Mouse (Mus musculus) MEL (cell line): ENCODE data around the gene Ms4a18. TPM values are rescaled to one million over a fixed set of nuclear protein-coding genes. Genes with fewer than 3 reads are reported as not detected.

ENCODE experiments used
- DNase-seq: peaks from one replicate; pipeline ENCODE4 v3.0.0; 2011; ENCODE audit warnings: low read depth, low spot score
- H3K27ac ChIP-seq: 2 replicates; pipeline ENCODE4 v1.5.1; 2012; ENCODE audit warnings: low read depth, mild to moderate bottlenecking, control low read depth, low read length, moderate library complexity; ENCODE audit not compliant: control insufficient read depth
- H3K27me3 ChIP-seq, 2 experiments: fragments of 150-350 bp in 1 of 2; sonication (generic) in 1 of 2; 2 replicates each; pipeline ENCODE4 v1.6.1; 2012; ENCODE audit warnings: low read length in 2 of 2, mild to moderate bottlenecking in 2 of 2, improper control_type of control experiment in 1 of 2, moderate library complexity in 1 of 2; ENCODE audit not compliant: insufficient read depth in 2 of 2, control insufficient read depth in 1 of 2
- H3K36me3 ChIP-seq, 2 experiments: 2 replicates each; pipeline ENCODE4 v1.6.1; 2012 to 2014; ENCODE audit warnings: low read length in 2 of 2, improper control_type of control experiment in 1 of 2, inconsistent platforms in 1 of 2, mild to moderate bottlenecking in 1 of 2; ENCODE audit not compliant: insufficient read depth in 2 of 2, control insufficient read depth in 1 of 2
- H3K4me1 ChIP-seq, 2 experiments: fragments of 150-350 bp in 1 of 2; sonication (generic) in 1 of 2; 2 replicates each; pipeline ENCODE4 v1.6.1; 2012; ENCODE audit warnings: low read length in 2 of 2, improper control_type of control experiment in 1 of 2, mild to moderate bottlenecking in 1 of 2; ENCODE audit not compliant: insufficient read depth in 2 of 2, control insufficient read depth in 1 of 2
- H3K4me3 ChIP-seq, 2 experiments: fragments of 150-350 bp in 1 of 2; sonication (generic) in 1 of 2; 2 replicates each; pipeline ENCODE4 v1.5.1; 2012; ENCODE audit warnings: low read depth in 2 of 2, low read length in 2 of 2, mild to moderate bottlenecking in 2 of 2, moderate library complexity in 2 of 2, control low read depth in 1 of 2, improper control_type of control experiment in 1 of 2; ENCODE audit not compliant: control insufficient read depth in 1 of 2, insufficient read depth in 1 of 2
- H3K79me2 ChIP-seq: 2 replicates; pipeline ENCODE4 v1.6.1; 2012; ENCODE audit warnings: mild to moderate bottlenecking, low read length, moderate library complexity; ENCODE audit not compliant: control insufficient read depth, poor library complexity, insufficient read depth
- H3K9ac ChIP-seq: 2 replicates; pipeline ENCODE4 v1.6.1; 2012; ENCODE audit warnings: low read depth, mild to moderate bottlenecking, control low read depth, low read length, moderate library complexity; ENCODE audit not compliant: control insufficient read depth, poor library complexity, severe bottlenecking
- H3K9me3 ChIP-seq: fragments of 150-350 bp; sonication (generic); replicated peaks from 2 replicates; pipeline ENCODE4 v1.6.1; 2012; ENCODE audit warnings: mild to moderate bottlenecking, low read length, improper control_type of control experiment, moderate library complexity; ENCODE audit not compliant: insufficient read depth
- CHD2 ChIP-seq: IDR thresholded peaks from 2 replicates; pipeline ENCODE4 v1.6.1; 2011; ENCODE audit warnings: low read length, improper control_type of control experiment
- CTCF ChIP-seq, 3 experiments: IDR thresholded peaks in 2 of 3; conservative IDR thresholded peaks in 1 of 3; 2 replicates each; pipeline ENCODE4 v1.5.1; 2011 to 2012; ENCODE audit warnings: low read length in 3 of 3, low read depth in 2 of 3, mild to moderate bottlenecking in 2 of 3, improper control_type of control experiment in 1 of 3, inconsistent platforms in 1 of 3, mixed read lengths in 1 of 3, moderate library complexity in 1 of 3; ENCODE audit not compliant: control insufficient read depth in 1 of 3, insufficient read depth in 1 of 3, poor library complexity in 1 of 3, severe bottlenecking in 1 of 3
- MXI1 ChIP-seq: IDR thresholded peaks from 2 replicates; pipeline ENCODE4 v1.6.1; 2011; ENCODE audit warnings: mild to moderate bottlenecking, low read depth, low read length, improper control_type of control experiment
- POLR2AphosphoS5 ChIP-seq: IDR thresholded peaks from 2 replicates; pipeline ENCODE4 v1.6.1; 2012; ENCODE audit warnings: low read depth, borderline replicate concordance, mild to moderate bottlenecking, inconsistent platforms, low read length, moderate library complexity, mixed read lengths
- RAD21 ChIP-seq: IDR thresholded peaks from 2 replicates; pipeline ENCODE4 v1.6.1; 2011; ENCODE audit warnings: mild to moderate bottlenecking, low read depth, low read length, improper control_type of control experiment
- SMC3 ChIP-seq: IDR thresholded peaks from 2 replicates; pipeline ENCODE4 v1.6.1; 2011; ENCODE audit warnings: low read depth, low read length, improper control_type of control experiment
- USF1 ChIP-seq: IDR thresholded peaks from 2 replicates; pipeline ENCODE4 v1.6.1; 2014; ENCODE audit warnings: low read depth, mild to moderate bottlenecking, inconsistent platforms, low read length, improper control_type of control experiment, moderate library complexity
- USF2 ChIP-seq, 2 experiments: IDR thresholded peaks; 2 replicates each; pipeline ENCODE4 v1.6.1; 2011 to 2012; ENCODE audit warnings: improper control_type of control experiment in 2 of 2, low read length in 2 of 2, borderline replicate concordance in 1 of 2, inconsistent platforms in 1 of 2, low read depth in 1 of 2, mild to moderate bottlenecking in 1 of 2; ENCODE audit not compliant: insufficient read depth in 1 of 2
- ZC3H11A ChIP-seq: IDR thresholded peaks from 2 replicates; pipeline ENCODE4 v1.6.1; 2012; ENCODE audit warnings: low read depth, mild to moderate bottlenecking, inconsistent platforms, low read length, improper control_type of control experiment
- ZNF384 ChIP-seq: IDR thresholded peaks from 2 replicates; pipeline ENCODE4 v1.6.1; 2012; ENCODE audit warnings: low read depth, mild to moderate bottlenecking, inconsistent platforms, low read length, improper control_type of control experiment
- polyA plus RNA-seq, 2 experiments: library from polyadenylated mRNA; stranded (reverse) in 1 of 2; unstranded in 1 of 2; fragments of >175 nt in 1 of 2; fragments of >200 nt in 1 of 2; gene quantifications; 2 replicates each; pipeline versions ENCODE4 v1.2.1 to v1.2.4; 2012; ENCODE audit warnings: low replicate concordance in 2 of 2, low read depth in 1 of 2; ENCODE audit not compliant: insufficient read length in 2 of 2, insufficient read depth in 1 of 2, missing spikeins in 1 of 2
- total RNA-seq: library from RNA; depleted of rRNA; stranded (reverse); fragments of 300-350 nt; gene quantifications from 2 replicates; pipeline ENCODE4 v1.2.3, GENCODE M21; 2012

The Ms4a18 gene
- total and polyA plus RNA-seq, 3 experiments, result not detected

DNA sequence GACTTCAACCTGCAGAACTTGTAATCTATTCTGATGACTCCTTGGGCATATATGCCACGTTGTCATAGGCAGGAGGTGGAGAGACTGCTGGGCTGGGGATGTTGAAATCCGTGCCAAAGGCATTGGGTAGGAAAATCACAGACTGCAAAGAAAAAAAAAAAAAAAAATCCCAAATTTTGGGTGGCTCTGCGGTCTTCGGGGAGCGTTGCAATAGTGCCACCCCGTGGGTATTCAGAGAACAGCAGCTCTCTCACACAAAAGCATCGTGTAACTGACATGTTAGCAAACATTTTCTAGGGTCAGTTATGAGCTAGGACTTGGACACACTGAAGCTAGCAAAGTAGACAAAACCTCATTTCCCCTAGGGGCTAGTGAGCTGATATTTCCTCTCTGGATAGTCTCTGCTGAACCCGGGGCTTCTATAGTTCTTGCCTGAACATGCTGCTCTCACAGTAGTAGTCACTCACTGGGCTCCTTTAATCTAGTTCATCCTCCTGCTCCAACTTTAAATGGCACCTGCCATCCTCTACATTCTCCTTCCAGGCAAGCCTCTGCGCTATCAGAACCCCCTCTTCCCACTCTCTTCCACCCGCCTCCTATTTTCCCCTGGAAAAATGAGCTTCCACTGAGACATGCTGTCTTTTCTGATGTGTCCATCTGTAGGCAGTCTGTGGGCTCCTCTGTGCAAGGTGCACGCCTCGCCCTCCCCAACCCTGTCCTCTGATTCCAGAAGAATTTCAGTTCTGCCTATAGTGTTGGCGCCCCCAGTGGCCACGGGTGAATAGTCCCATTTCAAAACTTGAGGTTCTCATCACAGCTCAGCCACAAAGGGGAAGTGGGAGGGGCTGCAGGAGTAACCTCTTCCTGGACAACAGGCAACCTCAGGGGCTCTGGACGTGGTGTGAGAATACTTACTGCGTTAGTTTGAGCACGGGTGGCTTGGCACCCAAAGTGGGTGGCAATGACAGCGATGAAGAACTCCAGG lies 38.4 kb downstream of the Ms4a18 start (continued):
- peak; percentile 25; the same call in 1 of the 2 replicates for TF ChIP-seq MXI1
- TF ChIP-seq, all 39 proteins: peak for 11

DNA sequence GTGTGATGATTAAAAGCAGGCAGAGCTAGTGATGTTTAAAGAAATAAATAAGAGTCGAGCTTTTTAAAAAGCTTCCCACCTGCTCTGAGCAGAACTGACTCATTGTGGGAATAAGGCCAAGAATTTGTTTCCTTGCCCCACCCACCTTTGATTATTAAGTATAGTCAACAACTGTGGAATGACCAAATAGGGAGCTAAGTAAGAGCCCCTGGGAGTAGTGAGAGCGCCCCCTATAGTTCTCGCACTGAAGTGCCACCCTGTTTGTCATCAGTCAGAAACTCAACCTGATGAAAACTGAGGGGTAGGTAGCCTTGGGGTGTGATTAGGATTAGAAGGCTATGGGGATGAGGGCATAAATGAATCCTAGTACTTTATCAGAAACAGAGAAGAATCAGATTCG lies 41.5 kb downstream of the Ms4a18 start:
- no peaks in the 10 kb centered on the region for H3K9me3 ChIP-seq
- H3K79me2 ChIP-seq, result no peaks in the 10 kb centered on the region
- peak; percentile 61 for DNase-seq
- H3K4me1 ChIP-seq, result peaks cover 0 to 5% of the 10 kb centered on the region in 2 experiments; a peak in 2 of 4 replicates
- no peak overlapping the region for H3K9ac ChIP-seq
- H3K36me3 ChIP-seq, result no peaks in the 10 kb centered on the region
- H3K27ac ChIP-seq, result no peak overlapping the region
- H3K27me3 ChIP-seq, result no peaks in the 10 kb centered on the region; a peak in 1 of 4 replicates
- peak; percentile 22; the same call in 1 of the 2 replicates for TF ChIP-seq SMC3
- TF ChIP-seq CHD2, result no peak
- peak; percentile 17 for TF ChIP-seq RAD21
- peak; percentile 70 to 81 (median 72) for TF ChIP-seq CTCF (IDR thresholded peaks at IDR 0.05 in 2 of 3, conservative IDR thresholded peaks at IDR 0.05 in 1 of 3; ENCODE audit: control insufficient read depth in 1 of 3, insufficient read depth in 1 of 3, low read depth in 2 of 3, low read length in 3 of 3, poor library complexity in 1 of 3, severe bottlenecking in 1 of 3)
- no peak overlapping the region for H3K4me3 ChIP-seq

DNA sequence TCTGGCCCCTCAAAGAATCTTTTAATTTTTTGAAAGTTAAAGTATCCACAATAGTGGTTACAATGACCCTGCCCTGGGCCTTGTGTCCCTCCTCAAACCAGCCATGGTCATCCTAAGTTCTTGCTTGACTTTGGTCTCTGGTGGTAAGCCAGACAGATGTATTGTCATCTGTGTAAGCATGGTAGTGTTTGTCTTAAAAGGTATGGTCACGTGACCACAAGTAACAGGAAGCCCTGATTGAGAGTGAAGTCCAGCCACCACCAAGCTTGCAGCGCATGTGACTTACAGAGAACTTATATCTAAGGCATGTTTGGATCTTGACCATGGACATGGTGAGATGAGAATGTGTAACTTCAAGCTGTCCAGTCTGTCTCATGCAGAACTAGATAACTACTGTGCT lies 42.6 kb downstream of the Ms4a18 start:
- H3K36me3 ChIP-seq, result peaks cover 0 to 3% of the 10 kb centered on the region in 2 experiments; a peak in 2 of 4 replicates
- no peaks in the 10 kb centered on the region for H3K79me2 ChIP-seq
- peaks cover 0 to 8% of the 10 kb centered on the region in 2 experiments; a peak in 2 of 4 replicates for H3K4me1 ChIP-seq
- no peak overlapping the region for H3K9ac ChIP-seq
- no peaks in the 10 kb centered on the region for H3K9me3 ChIP-seq
- H3K4me3 ChIP-seq, result no peak overlapping the region
- H3K27ac ChIP-seq, result no peak overlapping the region
- no peak for TF ChIP-seq ZC3H11A
- TF ChIP-seq USF2 (IDR thresholded peaks at IDR 0.05; ENCODE audit: borderline replicate concordance in 1 of 2, insufficient read depth in 1 of 2, low read depth in 1 of 2, low read length in 2 of 2), result 0 out of 4 replicates have a peak, but pooled peaks of 1 of the 2 experiments have one; percentile 26
- peak; percentile 78 for TF ChIP-seq USF1
- TF ChIP-seq ZNF384, result no peak
- no peaks in the 10 kb centered on the region; a peak in 1 of 4 replicates for H3K27me3 ChIP-seq
- no peak for DNase-seq

DNA sequence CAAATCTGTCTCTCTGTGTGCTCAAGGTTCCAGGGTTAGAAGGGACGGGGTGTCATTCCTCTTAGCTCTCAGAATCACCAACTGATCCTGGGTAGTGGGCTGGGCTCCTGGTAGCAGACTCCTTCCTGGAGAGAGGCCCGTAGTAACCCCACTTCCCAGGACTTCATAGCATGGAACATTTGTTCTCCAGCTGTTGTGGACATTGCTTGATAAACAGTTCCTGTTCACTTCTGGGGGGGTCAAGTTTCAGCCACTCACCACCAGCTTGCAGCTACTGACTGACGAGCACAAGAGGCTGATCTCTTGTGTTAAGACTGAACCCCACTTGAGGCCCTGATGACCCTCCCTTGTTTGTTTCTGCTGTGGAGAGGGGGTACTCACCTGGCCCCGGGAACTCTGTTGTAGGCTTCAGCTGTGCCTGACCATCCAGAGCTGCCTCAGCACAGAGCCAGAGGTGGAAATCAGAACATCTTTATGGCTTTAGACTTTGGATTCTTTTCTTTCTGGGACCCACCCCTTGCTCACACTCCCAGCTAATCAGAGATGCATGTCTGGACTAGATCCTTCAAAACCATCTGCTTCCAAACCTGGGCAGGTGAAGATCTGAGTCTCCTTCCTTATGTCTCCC lies 43.5 kb downstream of the Ms4a18 start, which contains the start of gene Ms4a10:
Ms4a10 (minus strand) TSS at position 433 of the 628 bp plus-strand sequence.
- Histone ChIP-seq H3K27me3 (no peaks in the 10 kb centered on the region; a peak in 1 of 4 replicates), H3K36me3 (peaks cover 0 to 5% of the 10 kb centered on the region in 2 experiments; a peak in 2 of 4 replicates), H3K79me2 (no peaks in the 10 kb centered on the region), H3K9me3 (no peaks in the 10 kb centered on the region), H3K4me1 (peaks cover 2 to 6% of the 10 kb centered on the region in 2 experiments; a peak in 3 of 4 replicates)
- no peak for TF ChIP-seq ZNF384
- no peak for TF ChIP-seq CHD2
- no peak for TF ChIP-seq POLR2AphosphoS5
- TF ChIP-seq, all 39 proteins: peak for 0
- Histone ChIP-seq H3K9ac (no peak within 1 kb of the TSS), H3K27ac (no peak within 1 kb of the TSS), H3K4me3 (no peak within 1 kb of the TSS)
- DNase-seq, result no peak
